Mouse (Mus musculus) spleen, adult 18-20 months (tissue): ENCODE measurements at regions not wholly inside any gene's neighbourhood (a gene's known extent, or its start where the extent isn't known, plus 50 kb on each side); places are given as distances from the start of the nearest gene placed in this dataset.
"Not testable (repeated sequence)": the region's sequence is repeated elsewhere in the genome, so short reads cannot be mapped to it uniquely, and the experiment has no call there.

Experiments
- DNase-seq, 2 experiments: peaks; one replicate each; pipeline ENCODE4 v3.0.0; 2022; ENCODE audit warnings: mixed read lengths in 2 of 2

- no peak for DNase-seq
Observed at GRCm38 (mm10) chr14:19327321-19327720, 91.4 kb downstream of the Gm21738 start.

- no peak for DNase-seq
Observed at GRCm38 (mm10) chr14:19311614-19312013, 107.1 kb downstream of the Gm21738 start.

DNA sequence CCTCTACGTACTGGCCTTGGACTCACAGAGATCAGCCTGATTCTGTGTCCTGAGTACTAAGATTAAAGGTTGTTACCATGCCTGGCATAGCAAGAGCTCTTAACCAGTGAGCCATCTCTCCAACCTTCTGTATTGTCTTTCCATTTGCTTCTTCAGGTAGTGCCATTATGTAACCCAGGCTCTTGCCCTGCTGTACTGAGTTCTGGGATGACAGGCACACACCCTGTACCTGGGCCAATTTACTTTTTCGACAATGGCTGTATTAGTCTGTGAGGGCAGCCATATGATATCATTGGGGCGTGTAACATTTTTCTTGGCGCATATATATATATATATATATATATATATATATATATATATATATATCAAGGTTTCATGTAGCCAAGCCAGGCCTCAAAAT lies 115.9 kb downstream of the Gm21738 start:
- not testable (repeated sequence) for DNase-seq

DNA sequence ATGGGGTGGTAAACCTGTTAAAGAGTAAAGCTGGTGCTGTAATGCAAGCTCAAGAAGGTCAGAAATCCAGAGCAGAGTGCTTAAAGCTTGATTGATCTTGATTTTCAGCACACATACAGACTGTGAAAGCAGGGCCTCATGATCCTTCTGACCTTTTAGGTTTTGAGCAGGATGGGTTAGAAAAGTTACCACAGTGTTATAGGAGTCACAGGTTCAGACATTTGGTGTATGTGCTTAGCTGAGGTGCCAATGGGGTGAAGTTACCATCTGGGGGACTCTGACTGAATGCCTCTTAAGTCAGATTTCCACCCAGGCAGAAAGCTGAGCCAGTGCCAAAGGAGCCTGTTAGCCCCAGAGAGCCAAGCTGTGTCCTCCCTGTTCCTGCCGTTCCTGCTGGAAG lies 139.6 kb downstream of the Gm21738 start:
- DNase-seq = no peak

DNA sequence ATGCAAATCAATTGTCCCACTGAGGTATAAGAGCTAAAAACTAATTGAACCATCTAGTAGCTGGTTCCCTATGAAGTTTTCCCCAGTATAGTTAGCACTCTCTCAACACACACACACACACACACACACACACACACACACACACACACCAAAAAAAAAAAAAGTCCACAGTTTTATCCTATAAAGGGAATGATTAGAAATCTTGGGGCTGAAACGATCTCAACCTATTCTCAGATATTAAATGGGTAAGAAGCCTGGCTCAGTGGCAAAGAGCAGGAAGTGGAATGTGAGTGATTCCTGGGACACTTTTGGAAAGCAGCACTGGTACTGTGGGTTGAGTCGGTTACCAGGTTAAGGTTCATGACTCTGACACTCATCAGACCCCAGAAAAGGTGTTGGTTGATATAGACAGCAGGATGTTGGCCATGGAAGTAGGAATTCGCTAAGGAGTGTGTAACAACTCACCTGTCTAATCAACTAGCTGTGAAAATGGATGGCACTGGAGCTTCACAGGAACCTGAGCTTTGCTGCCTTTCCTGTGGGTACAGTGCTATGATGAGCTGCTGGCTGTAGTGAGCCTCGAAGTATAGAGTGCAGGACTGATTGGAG lies 140.8 kb downstream of the Gm21738 start:
- peak in 1 of 2 experiments; percentile 26 for DNase-seq
